Mouse (Mus musculus) thymus, adult 2 months (tissue): ENCODE data around the gene Mief1. TPM values are rescaled to one million over a fixed set of nuclear protein-coding genes. Genes with fewer than 3 reads are reported as not detected.

Source experiments
- DNase-seq: peaks from one replicate; pipeline ENCODE4 v3.0.0; 2021
- H3K27ac ChIP-seq: fragments of 200-500 bp; 2 replicates; pipeline ENCODE4 v1.5.1; 2012; ENCODE audit warnings: low read length, control low read depth; ENCODE audit not compliant: control insufficient read depth, insufficient read depth
- H3K27me3 ChIP-seq: fragments of 200-500 bp; 2 replicates; pipeline ENCODE4 v1.6.1; 2012; ENCODE audit warnings: mild to moderate bottlenecking, low read length, moderate library complexity, mixed read lengths; ENCODE audit not compliant: control insufficient read depth, insufficient read depth
- H3K36me3 ChIP-seq: fragments of 200-500 bp; 2 replicates; pipeline ENCODE4 v1.6.1; 2012; ENCODE audit warnings: mild to moderate bottlenecking, low read length, moderate library complexity; ENCODE audit not compliant: control insufficient read depth, insufficient read depth
- H3K4me1 ChIP-seq: fragments of 200-500 bp; replicated peaks from 2 replicates; pipeline ENCODE4 v1.6.1; 2012; ENCODE audit warnings: low read length; ENCODE audit not compliant: control insufficient read depth, insufficient read depth
- H3K4me3 ChIP-seq: fragments of 200-500 bp; 2 replicates; pipeline ENCODE4 v1.5.1; 2012; ENCODE audit warnings: mild to moderate bottlenecking, low read length, control low read depth, moderate library complexity; ENCODE audit not compliant: control insufficient read depth, insufficient read depth
- CTCF ChIP-seq: fragments of 200-500 bp; IDR thresholded peaks from 2 replicates; pipeline ENCODE4 v1.5.1; 2012; ENCODE audit warnings: mild to moderate bottlenecking, control low read depth, low read length, moderate library complexity, borderline replicate concordance; ENCODE audit not compliant: control insufficient read depth, poor library complexity, insufficient read depth; ENCODE audit errors: extremely low read depth
- POLR2A ChIP-seq: fragments of 200-500 bp; IDR thresholded peaks from 2 replicates; pipeline ENCODE4 v1.6.1; 2012; ENCODE audit warnings: mild to moderate bottlenecking, low read length, control low read depth, moderate library complexity; ENCODE audit not compliant: control insufficient read depth, poor library complexity, insufficient read depth; ENCODE audit errors: extremely low read depth
- WGBS: fragments of 180-500 bp; shearing (Covaris S2); methylation state at CpG from one replicate; pipeline ENCODE4 v1.1.7; 2018; 5-methylcytosine and 5-hydroxymethylcytosine counted together
- polyA plus RNA-seq: library from polyadenylated mRNA; depleted of rRNA; stranded (reverse); fragments of >200 nt; gene quantifications from 2 replicates; pipeline ENCODE4 v1.2.3, GENCODE M21; 2012

Gene Mief1
- polyA plus RNA-seq, 1 experiment = 32.7 TPM

DNA sequence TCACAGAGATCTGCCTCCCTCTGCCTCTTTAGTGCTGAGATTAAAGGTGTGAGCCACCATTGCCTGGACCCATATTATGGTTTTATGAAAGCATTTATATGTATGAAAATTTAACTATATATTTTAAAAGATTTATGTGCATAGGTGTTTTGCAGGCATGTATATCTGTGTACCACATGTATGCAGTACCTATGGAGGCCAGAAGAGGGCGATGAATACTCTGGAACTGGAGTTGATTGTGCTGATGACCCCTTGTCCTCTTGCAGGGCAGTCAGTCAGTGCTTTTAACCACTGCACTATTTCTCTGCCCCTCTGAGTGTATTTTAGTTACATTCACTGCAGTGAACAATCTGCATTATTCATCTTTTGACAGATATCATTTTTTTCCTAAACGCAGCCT is 8.0 kb upstream of the Mief1 start:
- Histone ChIP-seq H3K36me3 (no peaks in the 10 kb centered on the region), H3K27ac (no peak overlapping the region), H3K4me1 (no peaks in the 10 kb centered on the region), H3K4me3 (no peak overlapping the region), H3K27me3 (no peaks in the 10 kb centered on the region)
- peak; percentile 73 for DNase-seq
- TF ChIP-seq POLR2A = no peak
- TF ChIP-seq CTCF = no peak
- 50% methylated on average over 2 of the region's 2 CpGs for WGBS

GRCm38 (mm10) chr15:80228071-80228800 is 5.6 kb upstream of the Mief1 start:
- Histone ChIP-seq H3K4me1 (no peaks in the 10 kb centered on the region), H3K36me3 (no peaks in the 10 kb centered on the region), H3K27ac (no peak overlapping the region), H3K4me3 (no peak overlapping the region), H3K27me3 (no peaks in the 10 kb centered on the region)
- no peak for DNase-seq
- TF ChIP-seq POLR2A = no peak
- TF ChIP-seq CTCF = no peak
- 88% methylated on average over 17 of the region's 17 CpGs for whole genome bisulfite sequencing

DNA sequence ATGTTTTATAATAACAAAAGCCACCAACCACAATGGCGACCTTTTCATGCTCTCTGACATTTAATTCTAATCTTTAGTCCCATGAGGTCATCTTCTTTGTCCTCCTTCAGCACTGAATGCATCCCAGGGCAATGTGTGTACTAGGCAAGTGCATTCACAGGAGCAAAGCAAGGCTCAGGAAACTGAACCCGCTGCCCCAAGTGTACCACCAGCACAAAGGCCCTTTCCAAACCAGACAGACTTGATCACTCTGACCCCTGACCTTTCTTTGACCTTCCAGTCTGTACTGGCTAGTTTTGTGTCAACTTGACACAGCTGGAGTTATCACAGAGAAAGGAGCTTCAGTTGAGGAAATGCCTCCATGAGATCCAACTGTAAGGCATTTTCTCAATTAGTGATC is 1.5 kb upstream of the Mief1 start:
- peaks cover 16% of the 10 kb centered on the region for H3K36me3 ChIP-seq
- 89% methylated on average over 2 of the region's 2 CpGs for WGBS
- H3K27me3 ChIP-seq = no peaks in the 10 kb centered on the region
- no peak overlapping the region for H3K4me3 ChIP-seq
- peaks cover 10% of the 10 kb centered on the region for H3K4me1 ChIP-seq
- TF ChIP-seq POLR2A (no peak), CTCF (no peak)
- DNase-seq = no peak
- H3K27ac ChIP-seq = no peak overlapping the region

DNA sequence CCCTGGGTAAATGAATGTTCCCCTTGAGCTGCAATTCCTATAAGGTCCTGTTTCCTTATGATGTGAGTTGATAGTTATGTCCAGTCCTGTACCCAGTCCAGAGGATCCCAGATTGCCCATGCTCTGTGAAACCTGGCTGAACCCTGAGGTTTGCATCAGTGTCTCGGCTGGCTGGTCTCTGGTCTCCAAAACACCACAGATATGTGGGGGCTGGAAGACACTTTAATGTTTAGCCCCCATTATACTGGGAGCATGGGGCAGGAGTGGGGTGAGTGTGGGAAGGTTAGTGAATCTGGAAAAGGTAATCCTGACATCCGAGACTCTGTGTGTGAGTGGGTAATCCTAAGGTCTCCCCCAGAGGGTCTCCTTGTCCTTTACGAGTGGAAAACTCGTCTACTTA is 765 bp upstream of the Mief1 start:
- H3K4me1 ChIP-seq = peaks cover 10% of the 10 kb centered on the region
- no peaks in the 10 kb centered on the region for H3K27me3 ChIP-seq
- H3K36me3 ChIP-seq = peaks cover 18% of the 10 kb centered on the region
- H3K4me3 ChIP-seq = no peak overlapping the region
- no peak for DNase-seq
- TF ChIP-seq POLR2A (no peak), CTCF (no peak)
- H3K27ac ChIP-seq = no peak overlapping the region
- 86% methylated on average over 4 of the region's 4 CpGs for WGBS

- 97% methylated on average over 9 of the region's 9 CpGs for WGBS
- no peaks in the 10 kb centered on the region for H3K27me3 ChIP-seq
- H3K4me1 ChIP-seq = peaks cover 10% of the 10 kb centered on the region
- H3K27ac ChIP-seq = no peak within 1 kb of the TSS
- peak within 1 kb of the TSS; percentile 72; the same call in 1 of the 2 replicates for H3K4me3 ChIP-seq
- no peak for DNase-seq
- TF ChIP-seq POLR2A (no peak), CTCF (no peak)
- H3K36me3 ChIP-seq = peaks cover 34% of the 10 kb centered on the region
Measured at GRCm38 (mm10) chr15:80235535-80235934, 1.7 kb downstream of the Mief1 start, which contains the start of gene AC140267.1. Gene AC140267.1 (plus strand): TSS chr15:80235835.

- Histone ChIP-seq H3K4me3 (no peak overlapping the region), H3K27ac (no peak overlapping the region), H3K36me3 (peaks cover 55% of the 10 kb centered on the region), H3K27me3 (no peaks in the 10 kb centered on the region), H3K4me1 (no peaks in the 10 kb centered on the region)
- no peak for TF ChIP-seq CTCF
- TF ChIP-seq POLR2A = no peak
- no peak for DNase-seq
- 97% methylated on average over 12 of the region's 12 CpGs for WGBS
Measured at GRCm38 (mm10) chr15:80248135-80248534, 14.3 kb downstream of the Mief1 start.

DNA sequence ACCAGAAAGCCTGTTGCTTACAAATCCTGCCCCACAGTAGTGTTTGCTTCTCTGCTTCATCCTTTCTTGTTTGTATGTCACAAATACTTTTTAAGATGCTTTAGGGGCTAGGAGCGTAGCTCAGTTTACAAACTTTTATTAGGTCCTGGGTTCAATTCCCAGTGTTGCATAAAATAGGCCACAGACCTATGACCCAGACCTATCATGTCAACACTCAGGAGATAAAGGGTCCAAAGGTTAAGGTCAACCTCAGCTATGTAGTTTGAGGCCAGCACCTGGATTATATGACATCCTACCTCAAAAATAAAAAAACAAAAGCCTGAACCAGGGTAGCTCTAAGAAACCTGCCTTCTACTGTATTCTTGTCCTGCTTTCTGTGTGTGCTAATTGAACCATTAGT is 14.8 kb downstream of the Mief1 start:
- no peak overlapping the region for H3K4me3 ChIP-seq
- H3K27me3 ChIP-seq = no peaks in the 10 kb centered on the region
- peaks cover 55% of the 10 kb centered on the region for H3K36me3 ChIP-seq
- no peak for TF ChIP-seq CTCF
- 98% methylated on average over 1 of the region's 1 CpGs for WGBS
- H3K4me1 ChIP-seq = no peaks in the 10 kb centered on the region
- H3K27ac ChIP-seq = no peak overlapping the region
- DNase-seq = no peak
